Mouse (Mus musculus) heart, embryonic 14.5 days (tissue): Measurements from ENCODE around the gene Tcerg1l. TPM values are rescaled to one million over a fixed set of nuclear protein-coding genes. Genes with fewer than 3 reads are reported as not detected.

Source experiments
- ATAC-seq: fragments of 200-750 bp; cut with Nextera tagmentation; 2 replicates; pipeline ENCODE4 v1.8.0; 2017; ENCODE audit warnings: low read depth, moderate TSS enrichment; ENCODE audit not compliant: insufficient number of reproducible peaks, insufficient read depth, low FRiP score
- H3K27ac ChIP-seq, 2 experiments: fragments of 200-500 bp in 1 of 2; fragments of 300-500 bp in 1 of 2; sonication (generic) in 1 of 2; replicated peaks in 1 of 2; 2 replicates each; pipeline ENCODE4 v1.5.1; 2012 to 2014; ENCODE audit warnings: low read depth in 2 of 2, low read length in 2 of 2, control low read depth in 1 of 2, mild to moderate bottlenecking in 1 of 2, mixed read lengths in 1 of 2; ENCODE audit not compliant: control insufficient read depth in 1 of 2, insufficient read depth in 1 of 2
- H3K27me3 ChIP-seq: fragments of 300-500 bp; sonication (generic); 2 replicates; pipeline ENCODE4 v1.6.1; 2014; ENCODE audit warnings: mild to moderate bottlenecking, low read length, control low read depth; ENCODE audit not compliant: control insufficient read depth, insufficient read depth
- H3K36me3 ChIP-seq: fragments of 300-500 bp; sonication (generic); 2 replicates; pipeline ENCODE4 v1.6.1; 2014; ENCODE audit warnings: mild to moderate bottlenecking, control low read depth, low read length, mixed read lengths; ENCODE audit not compliant: control insufficient read depth, insufficient read depth
- H3K4me1 ChIP-seq, 2 experiments: fragments of 200-500 bp in 1 of 2; fragments of 300-500 bp in 1 of 2; sonication (generic) in 1 of 2; 2 replicates each; pipeline ENCODE4 v1.6.1; 2012 to 2014; ENCODE audit warnings: low read length in 2 of 2, control low read depth in 1 of 2, mixed read lengths in 1 of 2; ENCODE audit not compliant: control insufficient read depth in 2 of 2, insufficient read depth in 2 of 2
- H3K4me2 ChIP-seq: fragments of 300-500 bp; sonication (generic); 2 replicates; pipeline ENCODE4 v1.6.1; 2014; ENCODE audit warnings: mild to moderate bottlenecking, low read length
- H3K4me3 ChIP-seq, 2 experiments: fragments of 200-500 bp in 1 of 2; fragments of 300-500 bp in 1 of 2; sonication (generic) in 1 of 2; 2 replicates each; pipeline ENCODE4 v1.5.1; 2012 to 2014; ENCODE audit warnings: low read length in 2 of 2, mild to moderate bottlenecking in 2 of 2, control low read depth in 1 of 2, low read depth in 1 of 2, moderate library complexity in 1 of 2; ENCODE audit not compliant: control insufficient read depth in 1 of 2, insufficient read depth in 1 of 2
- H3K9ac ChIP-seq: fragments of 300-500 bp; sonication (generic); 2 replicates; pipeline ENCODE4 v1.6.1; 2014; ENCODE audit warnings: mild to moderate bottlenecking, low read length
- H3K9me3 ChIP-seq: fragments of 300-500 bp; sonication (generic); 2 replicates; pipeline ENCODE4 v1.6.1; 2016; ENCODE audit warnings: low read length, control low read depth; ENCODE audit not compliant: control insufficient read depth
- WGBS: fragments of 180-500 bp; shearing (Covaris S2); extraction: QIAGEN DNeasy Blood & Tissue Kit; methylation state at CpG from one replicate; pipeline ENCODE4 v1.1.7; 2014; 5-methylcytosine and 5-hydroxymethylcytosine counted together
- polyA plus RNA-seq: library from polyadenylated mRNA; unstranded; fragments of >200 nt; fragmentation: Nextera tagmentation; extraction: Ambion mirVana; gene quantifications from 2 replicates; pipeline ENCODE4 v1.2.1, GENCODE M21; 2014

The Tcerg1l gene
- polyA plus RNA-seq, 1 experiment from 2014 or later = 0.32 TPM

GRCm38 (mm10) chr7:138379221-138379620, 18.3 kb downstream of the Tcerg1l start:
- H3K9ac ChIP-seq = no peak overlapping the region
- H3K4me3 ChIP-seq = no peak overlapping the region
- no peaks in the 10 kb centered on the region for H3K4me1 ChIP-seq
- no peak for ATAC-seq
- no peak overlapping the region for H3K4me2 ChIP-seq
- 89% methylated on average over 3 of the region's 3 CpGs for WGBS
- no peaks in the 10 kb centered on the region for H3K27me3 ChIP-seq
- no peak overlapping the region for H3K27ac ChIP-seq
- no peaks in the 10 kb centered on the region for H3K36me3 ChIP-seq
- H3K9me3 ChIP-seq = no peaks in the 10 kb centered on the region

DNA sequence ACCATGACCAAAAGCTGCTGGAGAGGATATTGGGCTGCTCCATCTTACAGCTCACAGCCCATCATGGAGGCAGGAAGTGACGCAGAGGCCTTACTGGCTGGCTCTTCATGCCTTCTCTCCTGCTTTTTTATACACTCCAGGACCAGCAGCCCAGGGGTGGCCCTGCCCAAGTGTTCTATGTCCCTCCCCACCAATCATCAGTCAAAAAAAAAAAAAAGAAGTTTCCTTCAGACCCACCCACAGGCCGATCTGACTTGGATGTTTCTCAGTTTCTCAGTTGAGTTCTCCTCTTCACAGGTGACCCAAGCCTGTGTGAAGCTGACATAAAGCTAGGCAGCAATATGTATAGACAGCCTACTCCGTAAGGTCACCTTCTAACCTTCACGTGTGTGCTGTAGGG, 19.0 kb downstream of the Tcerg1l start:
- Histone ChIP-seq H3K4me1 (no peaks in the 10 kb centered on the region), H3K27ac (no peak overlapping the region), H3K27me3 (no peaks in the 10 kb centered on the region), H3K36me3 (no peaks in the 10 kb centered on the region), H3K9ac (no peak overlapping the region), H3K4me3 (no peak overlapping the region), H3K9me3 (no peaks in the 10 kb centered on the region), H3K4me2 (no peak overlapping the region)
- WGBS = 82% methylated on average over 4 of the region's 4 CpGs
- ATAC-seq = no peak

GRCm38 (mm10) chr7:138375573-138375972, 22.0 kb downstream of the Tcerg1l start:
- Histone ChIP-seq H3K36me3 (no peaks in the 10 kb centered on the region), H3K4me2 (no peak overlapping the region), H3K9me3 (no peaks in the 10 kb centered on the region), H3K4me1 (no peaks in the 10 kb centered on the region), H3K9ac (no peak overlapping the region), H3K27me3 (no peaks in the 10 kb centered on the region), H3K4me3 (no peak overlapping the region), H3K27ac (no peak overlapping the region)
- WGBS = 55% methylated on average over 7 of the region's 7 CpGs
- no peak for ATAC-seq

DNA sequence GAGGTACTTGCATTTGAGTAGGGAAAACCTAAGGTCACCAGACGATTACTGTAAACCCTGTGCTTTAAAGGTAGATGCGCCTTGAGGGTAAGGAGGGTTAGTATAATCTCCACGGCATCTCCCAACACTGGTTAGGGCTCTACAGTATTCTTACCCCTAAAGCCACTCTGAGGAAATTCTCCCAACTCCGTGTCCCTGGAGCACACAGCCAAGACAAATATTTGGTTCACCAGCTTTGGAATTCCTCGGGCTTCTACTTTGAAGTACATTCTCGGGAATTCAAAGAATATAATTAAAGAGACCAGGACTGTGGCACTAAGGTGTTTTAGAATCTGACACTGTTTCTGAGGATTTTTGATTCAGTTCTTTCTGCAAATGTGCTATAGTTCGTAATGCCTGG, 23.2 kb downstream of the Tcerg1l start:
- no peak overlapping the region for H3K4me2 ChIP-seq
- no peaks in the 10 kb centered on the region for H3K27me3 ChIP-seq
- H3K36me3 ChIP-seq = no peaks in the 10 kb centered on the region
- H3K4me3 ChIP-seq = no peak overlapping the region
- H3K27ac ChIP-seq = no peak overlapping the region
- H3K9ac ChIP-seq = no peak overlapping the region
- no peaks in the 10 kb centered on the region for H3K9me3 ChIP-seq
- WGBS = 56% methylated on average over 7 of the region's 7 CpGs
- no peaks in the 10 kb centered on the region for H3K4me1 ChIP-seq
- no peak for ATAC-seq

DNA sequence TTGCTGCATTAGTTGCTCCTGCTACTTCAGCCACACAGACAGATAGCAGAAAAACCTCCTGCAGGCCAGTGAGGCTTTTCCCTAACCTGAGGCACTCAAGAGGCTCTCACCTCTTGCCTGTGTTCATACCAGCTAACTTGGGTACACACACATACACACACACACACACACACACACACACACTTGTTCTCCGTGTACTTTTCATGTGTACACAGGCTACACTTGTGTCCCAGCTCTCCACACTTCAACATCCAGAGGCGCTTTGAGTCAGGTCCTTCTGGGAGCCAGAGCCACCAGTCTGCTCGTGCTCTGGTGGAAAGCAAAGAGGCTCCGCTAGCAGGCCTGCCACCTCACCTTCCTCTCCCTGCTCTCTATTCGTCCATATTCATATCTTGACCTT, 24.0 kb downstream of the Tcerg1l start:
- H3K9ac ChIP-seq = no peak overlapping the region
- no peak overlapping the region for H3K4me3 ChIP-seq
- H3K4me1 ChIP-seq = no peaks in the 10 kb centered on the region
- H3K36me3 ChIP-seq = no peaks in the 10 kb centered on the region
- WGBS = 76% methylated on average over 5 of the region's 5 CpGs
- H3K27me3 ChIP-seq = no peaks in the 10 kb centered on the region; the same call in 1 of the 2 replicates
- no peaks in the 10 kb centered on the region for H3K9me3 ChIP-seq
- H3K4me2 ChIP-seq = no peak overlapping the region
- H3K27ac ChIP-seq = no peak overlapping the region
- ATAC-seq = no peak

GRCm38 (mm10) chr7:138367570-138367969, 30.0 kb downstream of the Tcerg1l start:
- H3K9ac ChIP-seq = no peak overlapping the region
- H3K9me3 ChIP-seq = no peaks in the 10 kb centered on the region
- H3K4me1 ChIP-seq = no peaks in the 10 kb centered on the region
- H3K27me3 ChIP-seq = no peaks in the 10 kb centered on the region; the same call in 1 of the 2 replicates
- no peak overlapping the region for H3K4me3 ChIP-seq
- no peaks in the 10 kb centered on the region for H3K36me3 ChIP-seq
- H3K4me2 ChIP-seq = no peak overlapping the region
- no peak for ATAC-seq
- WGBS = 68% methylated on average over 7 of the region's 7 CpGs
- H3K27ac ChIP-seq = no peak overlapping the region

GRCm38 (mm10) chr7:138365519-138365918, 32.0 kb downstream of the Tcerg1l start:
- no peak overlapping the region for H3K4me3 ChIP-seq
- H3K9me3 ChIP-seq = no peaks in the 10 kb centered on the region
- no peak overlapping the region for H3K4me2 ChIP-seq
- WGBS = 39% methylated on average over 8 of the region's 8 CpGs
- no peaks in the 10 kb centered on the region for H3K4me1 ChIP-seq
- H3K9ac ChIP-seq = no peak overlapping the region
- no peak for ATAC-seq
- H3K36me3 ChIP-seq = no peaks in the 10 kb centered on the region
- H3K27me3 ChIP-seq = no peaks in the 10 kb centered on the region; the same call in 1 of the 2 replicates
- no peak overlapping the region for H3K27ac ChIP-seq

DNA sequence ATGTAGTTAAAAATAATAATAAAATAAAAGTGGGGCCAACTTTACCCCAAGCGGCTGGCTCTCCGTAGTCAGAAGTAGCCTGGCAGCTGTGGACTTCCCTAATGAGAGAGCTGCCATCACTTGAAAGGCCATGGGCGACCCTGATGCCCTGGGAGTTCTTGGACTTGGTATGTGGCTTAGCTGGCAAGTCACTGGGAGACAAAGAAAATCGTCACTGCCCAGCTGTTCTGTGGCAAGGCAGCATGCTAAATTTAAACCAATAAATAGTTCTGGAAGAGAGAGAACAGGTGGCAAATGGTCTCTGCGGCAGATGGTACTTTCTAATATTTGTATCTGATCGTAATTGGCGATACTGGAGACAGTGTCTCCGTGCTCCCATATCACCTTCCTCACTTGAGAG, 40.1 kb downstream of the Tcerg1l start:
- Histone ChIP-seq H3K27me3 (no peaks in the 10 kb centered on the region), H3K27ac (no peak overlapping the region), H3K9ac (no peak overlapping the region), H3K4me1 (no peaks in the 10 kb centered on the region), H3K9me3 (no peaks in the 10 kb centered on the region), H3K4me3 (no peak overlapping the region), H3K4me2 (no peak overlapping the region), H3K36me3 (no peaks in the 10 kb centered on the region)
- 79% methylated on average over 8 of the region's 8 CpGs for WGBS
- no peak for ATAC-seq
